Mouse (Mus musculus) telencephalon, adult 2 months (tissue): ENCODE data around the gene Ganab.

ENCODE experiments used
- DNase-seq: peaks from one replicate; pipeline ENCODE4 v3.0.0-alpha.2; 2011; ENCODE audit warnings: low read depth, low spot score

Gene Ganab

GRCm38 (mm10) chr19:8929224-8930088 lies 31.6 kb downstream of the Ganab start, which contains the start of the genes Rom1 and Eml3:
TSS of gene Rom1 (minus strand) at chr19:8929356.
TSS of gene Eml3 (plus strand) at chr19:8929552.
- DNase-seq: no peak

DNA sequence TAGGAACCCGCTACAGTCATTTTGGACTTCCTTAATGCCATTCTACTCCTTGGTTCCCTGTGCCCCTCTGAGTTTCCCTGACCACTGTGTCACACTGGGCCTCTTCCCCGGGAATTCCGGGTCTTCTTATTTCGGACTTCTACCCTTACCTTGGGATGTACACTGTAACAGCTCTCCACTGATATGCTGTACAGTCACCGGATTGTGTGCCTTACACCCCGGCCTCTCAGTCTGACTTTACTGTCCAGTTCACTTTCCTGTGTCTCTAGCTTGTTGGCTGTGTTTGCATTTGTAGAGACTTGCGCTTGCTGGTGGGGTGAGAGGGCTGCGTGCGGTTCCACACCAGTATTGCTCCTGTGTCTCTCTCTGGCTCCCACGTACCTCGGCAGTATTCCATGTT lies 32.2 kb downstream of the Ganab start:
- no peak for DNase-seq

DNA sequence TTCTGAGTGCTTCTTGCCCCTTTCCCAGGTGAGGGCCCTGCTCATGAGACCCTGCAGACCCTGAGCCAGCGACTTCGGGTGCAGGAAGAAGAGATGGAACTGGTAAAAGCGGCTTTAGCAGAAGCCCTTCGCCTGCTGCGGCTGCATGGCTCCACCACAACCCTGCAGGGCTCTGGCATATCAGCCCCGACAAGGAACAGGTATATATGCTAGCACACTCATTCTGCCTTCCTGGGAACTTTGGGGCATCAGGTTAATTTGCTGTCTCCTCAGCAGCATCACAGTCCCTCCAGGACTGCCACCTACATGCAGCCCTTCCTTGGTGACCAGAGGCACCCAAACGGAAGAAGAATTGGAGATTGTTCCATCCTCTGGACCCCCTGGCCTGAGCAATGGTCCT lies 32.9 kb downstream of the Ganab start:
- DNase-seq: no peak

DNA sequence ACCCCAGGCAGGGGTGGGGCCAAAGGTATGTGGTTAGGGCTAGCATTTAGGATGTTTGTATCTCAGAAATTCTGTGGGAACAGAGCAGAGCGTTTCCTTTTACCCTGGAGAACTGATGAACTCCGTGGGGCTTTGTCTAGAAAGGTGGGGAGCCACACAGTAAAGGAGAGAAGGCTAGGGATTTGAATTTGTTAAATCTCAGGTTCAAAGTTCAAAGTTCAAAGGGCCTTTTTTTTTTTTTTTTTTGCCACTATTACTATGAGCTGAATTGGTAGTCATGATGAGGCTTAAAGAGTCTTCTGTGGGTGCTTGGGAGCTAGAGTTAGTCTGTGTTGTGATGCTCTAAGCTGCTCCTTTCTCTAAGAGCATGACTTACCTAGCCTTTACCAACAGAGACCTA lies 38.9 kb downstream of the Ganab start:
- no peak for DNase-seq

DNA sequence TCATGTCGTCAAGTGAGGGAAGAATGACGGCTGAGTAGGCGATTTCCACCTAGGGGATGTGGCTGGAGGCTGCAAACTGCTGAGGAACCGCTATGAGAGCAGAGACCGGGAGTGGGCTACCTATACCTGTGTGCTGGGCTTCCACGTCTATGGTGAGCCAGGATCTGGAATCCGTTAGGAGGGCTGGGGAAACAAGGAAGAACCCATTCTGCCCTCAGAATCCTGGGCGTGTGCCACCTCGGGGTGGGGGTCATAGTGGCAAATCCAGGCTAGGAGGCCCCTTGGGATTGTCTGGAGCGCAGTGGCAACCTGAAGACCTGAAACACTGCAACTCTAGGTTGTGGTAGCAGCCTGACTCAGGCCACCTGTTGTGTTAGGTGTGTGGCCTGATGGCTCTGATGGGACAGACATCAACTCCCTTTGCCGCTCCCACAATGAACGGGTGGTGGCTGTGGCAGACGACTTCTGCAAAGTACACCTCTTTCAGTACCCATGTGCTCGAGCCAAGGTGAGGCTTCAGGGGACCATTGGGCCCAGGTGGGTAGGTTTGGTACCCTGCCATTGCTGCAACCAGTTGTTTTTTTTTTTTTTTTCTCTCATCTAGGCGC lies 42.8 kb downstream of the Ganab start:
- no peak for DNase-seq

DNA sequence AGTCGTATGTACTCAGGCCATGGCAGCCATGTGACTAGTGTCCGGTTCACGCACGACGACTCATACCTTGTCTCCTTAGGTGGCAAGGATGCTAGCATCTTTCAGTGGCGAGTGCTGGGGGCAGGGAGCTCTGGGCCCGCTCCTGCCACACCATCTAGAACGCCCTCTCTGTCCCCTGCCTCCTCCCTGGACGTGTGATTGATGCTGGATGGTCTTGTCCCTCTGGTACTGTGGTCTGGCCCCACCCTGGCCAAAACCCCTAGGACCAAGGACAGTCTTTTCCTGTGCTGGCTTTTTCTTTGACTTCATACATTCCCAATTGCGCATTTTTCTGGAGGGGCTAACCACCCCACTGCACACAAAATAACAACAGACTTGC lies 43.3 kb downstream of the Ganab start:
- DNase-seq: no peak

DNA sequence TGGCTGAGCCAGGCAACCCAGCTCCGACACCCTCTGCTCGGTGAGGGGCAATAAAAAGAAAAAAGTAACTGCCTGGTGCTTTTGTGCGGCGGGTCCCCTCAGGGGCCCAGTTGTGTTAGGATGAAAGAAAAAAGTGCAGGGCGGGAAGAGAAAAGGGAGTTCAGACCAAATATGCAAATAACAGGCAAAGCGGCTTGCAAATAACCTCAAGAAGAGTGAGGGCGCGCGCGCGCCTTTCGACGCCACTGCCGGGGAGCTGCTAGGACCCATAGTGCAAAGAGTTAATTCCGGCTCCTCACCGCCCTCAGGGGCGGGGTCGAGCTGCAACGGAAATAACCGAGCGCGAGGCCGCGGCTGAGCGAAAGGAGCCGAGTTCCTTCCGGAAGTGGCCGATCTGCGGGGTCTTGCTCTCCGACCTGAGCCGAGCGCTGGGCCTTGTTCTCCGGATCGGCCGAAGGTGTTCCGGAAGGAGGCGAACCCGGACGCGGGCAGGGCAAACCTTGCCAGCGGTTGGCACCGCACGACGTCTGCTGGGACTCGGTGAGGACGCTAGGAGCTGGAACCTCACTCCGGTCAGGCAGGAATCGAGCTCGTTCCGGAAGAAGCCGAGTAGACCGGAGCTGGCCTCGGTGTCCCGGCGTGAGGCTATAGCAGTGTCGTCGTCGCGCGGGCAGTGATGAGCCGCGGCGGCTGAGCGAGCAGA lies 43.8 kb downstream of the Ganab start, which contains the start of gene Mta2:
Mta2 (plus strand) TSS at position 361 of the 703 bp plus-strand sequence.
- peak; percentile 92 for DNase-seq

DNA sequence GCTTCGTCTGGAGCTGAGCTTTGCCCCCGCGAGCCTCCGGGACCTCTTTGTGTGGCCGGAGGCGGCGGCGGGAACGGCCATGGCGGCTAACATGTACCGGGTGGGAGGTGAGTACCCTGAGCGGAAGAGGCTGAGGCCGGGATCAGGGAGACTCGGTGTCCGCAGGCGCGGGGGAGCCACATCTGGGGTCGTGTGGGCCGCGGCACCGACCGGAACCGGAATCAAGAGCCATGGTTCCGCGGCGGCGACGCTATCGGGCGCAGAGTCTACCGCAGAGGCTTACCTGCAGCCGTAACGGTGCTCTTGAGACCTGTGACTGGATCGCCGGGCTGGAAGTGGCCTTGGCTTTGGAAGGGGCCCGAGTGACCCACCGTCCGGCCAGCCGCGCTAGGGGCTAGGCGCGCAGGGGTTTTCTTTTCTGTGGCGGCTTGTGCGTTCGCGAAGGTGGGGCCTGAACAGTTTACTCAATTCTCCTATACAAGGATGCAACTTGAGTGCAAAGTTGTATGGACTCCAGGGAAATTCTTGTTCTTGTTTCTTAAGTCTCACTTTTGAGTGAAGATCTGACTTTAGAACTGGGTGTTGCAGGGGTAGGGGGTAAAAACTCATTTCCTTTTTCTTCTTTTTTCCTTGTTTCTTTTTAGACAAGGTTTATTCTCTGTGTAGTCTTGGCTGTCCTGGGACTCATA lies 44.5 kb downstream of the Ganab start:
- DNase-seq: no peak

- no peak for DNase-seq
Measured at GRCm38 (mm10) chr19:8943047-8943446, 45.2 kb downstream of the Ganab start.

DNA sequence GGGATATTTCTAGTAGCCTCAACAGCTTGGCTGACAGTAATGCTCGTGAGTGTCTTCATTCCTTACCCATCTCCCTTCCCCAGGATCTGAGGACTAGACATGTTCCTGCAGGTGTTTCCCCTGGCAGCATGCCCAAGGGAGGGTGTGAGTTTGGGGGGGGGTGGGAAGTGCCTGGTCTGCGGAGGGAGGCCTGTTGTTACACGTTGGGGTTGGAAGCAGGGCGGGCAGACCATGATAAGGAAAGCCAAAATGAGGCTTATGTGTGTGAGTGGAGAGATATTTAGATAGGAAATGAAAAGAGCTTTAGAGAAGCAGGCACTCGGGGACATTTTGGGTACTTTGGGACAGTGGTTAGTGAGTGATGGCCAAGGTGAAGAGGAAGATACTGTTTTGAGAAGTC lies 46.2 kb downstream of the Ganab start:
- DNase-seq: no peak

DNA sequence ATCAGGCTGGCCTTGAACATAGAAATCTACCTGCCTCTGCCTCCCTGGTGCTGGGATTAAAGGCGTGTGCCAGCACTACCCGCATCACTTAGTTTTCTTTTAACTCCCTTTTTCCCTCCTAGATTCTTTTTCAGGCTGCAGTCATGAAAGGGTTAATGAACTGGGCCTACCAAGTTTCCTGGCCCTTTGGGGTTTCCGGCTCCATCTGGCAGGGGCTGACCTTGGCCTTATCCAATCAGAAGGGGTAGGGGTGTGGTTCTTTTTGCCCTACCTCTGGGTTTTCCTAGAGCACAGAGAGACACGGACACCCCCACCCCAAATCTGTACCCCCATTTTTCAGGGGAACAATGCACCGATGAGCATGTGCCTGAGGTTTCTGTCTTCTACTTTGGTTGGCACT lies 46.9 kb downstream of the Ganab start:
- no peak for DNase-seq

DNA sequence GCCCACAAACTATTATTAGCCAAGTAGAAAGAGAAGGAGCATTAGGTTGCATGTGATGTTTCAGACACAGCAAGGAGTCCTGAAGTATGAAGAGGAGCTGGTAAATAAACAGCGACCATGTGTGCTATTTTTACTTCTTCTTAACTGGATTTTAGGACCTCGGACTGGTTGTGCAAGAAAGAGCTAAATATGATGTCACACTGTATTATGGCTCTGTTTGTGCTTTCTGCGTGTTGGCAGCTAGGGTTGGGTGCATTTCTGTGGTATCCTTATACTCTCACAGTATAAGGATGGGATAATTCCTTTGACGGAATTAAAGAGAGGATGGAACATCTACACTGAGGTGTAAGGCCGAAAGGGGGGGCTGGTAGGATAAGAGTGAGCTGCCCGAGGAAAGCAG lies 47.4 kb downstream of the Ganab start:
- no peak for DNase-seq

GRCm38 (mm10) chr19:8946929-8947328 lies 49.1 kb downstream of the Ganab start:
- no peak for DNase-seq

- DNase-seq: no peak
Measured at GRCm38 (mm10) chr19:8950190-8950589, 52.3 kb downstream of the Ganab start.

- no peak for DNase-seq
Measured at GRCm38 (mm10) chr19:8952241-8952640, 54.4 kb downstream of the Ganab start.

DNA sequence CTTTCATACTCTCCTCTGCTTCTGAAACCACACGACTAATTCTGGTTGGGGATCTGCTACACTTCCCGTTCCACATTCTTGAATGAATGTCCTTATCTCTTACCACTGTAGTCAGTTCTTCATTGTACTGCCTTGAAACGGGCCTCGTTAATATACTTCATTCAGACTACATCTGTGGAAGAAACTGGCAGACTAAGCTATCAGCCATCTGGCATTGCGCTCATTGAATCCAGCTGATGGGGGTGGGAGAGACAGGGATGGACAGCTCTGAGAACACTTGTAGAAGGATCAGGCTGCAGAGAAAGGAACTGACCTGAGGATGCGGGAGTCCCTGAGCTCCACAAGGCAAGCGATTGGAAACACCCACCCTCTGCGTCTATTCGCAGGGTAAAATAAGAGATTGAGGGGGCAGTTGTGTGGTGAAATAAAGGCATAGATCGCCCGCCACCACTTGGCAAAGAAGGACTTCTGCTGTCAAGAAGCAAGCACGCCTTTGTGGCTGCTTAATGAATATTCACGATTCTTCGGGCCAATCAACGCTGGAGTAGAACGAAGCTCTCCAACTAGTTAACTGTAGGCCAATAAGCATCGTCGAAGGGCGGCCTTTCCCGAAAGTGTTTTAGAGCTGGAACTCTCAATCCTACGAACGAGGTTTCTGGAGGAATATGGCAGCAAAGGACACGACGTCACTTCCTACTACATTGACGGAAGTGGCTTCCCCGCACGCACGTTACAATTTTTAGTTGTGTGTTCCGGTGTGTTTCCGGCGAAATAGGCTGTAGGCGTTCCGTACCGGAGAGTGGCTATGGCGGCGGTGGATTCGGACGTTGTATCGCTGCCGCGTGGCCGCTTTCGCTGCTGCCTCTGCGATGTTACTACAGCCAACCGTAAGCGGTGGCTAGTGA lies 55.5 kb downstream of the Ganab start, which contains the start of gene Tut1:
Tut1 (plus strand) TSS at position 713 of the 905 bp plus-strand sequence.
- DNase-seq: peak; percentile 99

- DNase-seq: no peak
Measured at GRCm38 (mm10) chr19:8954171-8954570, 56.3 kb downstream of the Ganab start.

GRCm38 (mm10) chr19:8962256-8962655 lies 64.4 kb downstream of the Ganab start:
- DNase-seq: no peak

DNA sequence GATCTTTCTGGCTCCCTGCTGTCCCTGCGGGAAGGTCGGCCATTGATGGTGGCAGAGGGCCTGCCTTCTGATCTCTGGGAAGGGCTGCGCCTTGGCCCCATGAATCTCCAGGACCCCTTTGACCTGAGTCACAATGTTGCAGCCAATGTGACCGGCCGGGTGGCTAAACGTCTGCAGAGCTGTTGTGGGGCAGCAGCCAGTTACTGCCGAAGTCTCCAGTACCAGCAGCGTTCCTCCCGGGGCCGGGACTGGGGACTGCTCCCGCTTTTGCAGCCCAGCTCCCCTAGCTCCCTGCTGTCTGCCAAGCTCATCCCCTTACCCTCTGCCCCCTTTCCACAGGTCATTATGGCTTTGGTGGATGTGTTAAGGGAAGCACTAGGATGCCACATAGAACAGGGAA lies 67.2 kb downstream of the Ganab start:
- DNase-seq: no peak

- DNase-seq: no peak
Measured at GRCm38 (mm10) chr19:8965771-8966170, 67.9 kb downstream of the Ganab start.

GRCm38 (mm10) chr19:8966198-8966589 lies 68.3 kb downstream of the Ganab start:
- DNase-seq: no peak
